Mouse (Mus musculus) lung, embryonic 14.5 days (tissue): ENCODE results near the gene Lonrf3. TPM values are rescaled to one million over a fixed set of nuclear protein-coding genes. Genes with fewer than 3 reads are reported as not detected.

Experiments
- ATAC-seq: fragments of 200-750 bp; cut with Nextera tagmentation; 2 replicates; pipeline ENCODE4 v1.8.0; 2017; ENCODE audit warnings: mild to moderate bottlenecking, moderate TSS enrichment, moderate library complexity; ENCODE audit not compliant: insufficient read depth
- DNase-seq: peaks from one replicate; pipeline ENCODE4 v3.0.0-alpha.2; 2015
- H3K27ac ChIP-seq: fragments of 300-500 bp; sonication (generic); 2 replicates; pipeline ENCODE4 v1.5.1; 2014; ENCODE audit warnings: low read depth, mild to moderate bottlenecking, moderate library complexity
- H3K27me3 ChIP-seq: fragments of 300-500 bp; sonication (generic); 2 replicates; pipeline ENCODE4 v1.6.1; 2014; ENCODE audit warnings: low read length, control low read depth; ENCODE audit not compliant: insufficient read depth
- H3K36me3 ChIP-seq: fragments of 300-500 bp; sonication (generic); 2 replicates; pipeline ENCODE4 v1.6.1; 2014; ENCODE audit warnings: control low read depth; ENCODE audit not compliant: insufficient read depth
- H3K4me1 ChIP-seq: fragments of 300-500 bp; sonication (generic); 2 replicates; pipeline ENCODE4 v1.6.1; 2014; ENCODE audit warnings: antibody characterized with exemption, control low read depth; ENCODE audit not compliant: insufficient read depth
- H3K4me2 ChIP-seq: fragments of 300-500 bp; sonication (generic); 2 replicates; pipeline ENCODE4 v1.6.1; 2014; ENCODE audit warnings: mild to moderate bottlenecking
- H3K4me3 ChIP-seq: fragments of 300-500 bp; sonication (generic); 2 replicates; pipeline ENCODE4 v1.5.1; 2014; ENCODE audit warnings: low read depth, low read length
- H3K9ac ChIP-seq: fragments of 300-500 bp; sonication (generic); 2 replicates; pipeline ENCODE4 v1.6.1; 2014
- H3K9me3 ChIP-seq: fragments of 300-500 bp; sonication (generic); 2 replicates; pipeline ENCODE4 v1.6.1; 2016; ENCODE audit warnings: low read depth, low read length, control low read depth
- CTCF ChIP-seq: IDR thresholded peaks from 2 replicates; pipeline ENCODE4 v1.5.1; 2016; ENCODE audit warnings: antibody characterized with exemption, low read depth
- WGBS: fragments of 180-500 bp; shearing (Covaris S2); extraction: QIAGEN DNeasy Blood & Tissue Kit; methylation state at CpG from one replicate; pipeline ENCODE4 v1.1.7; 2014; 5-methylcytosine and 5-hydroxymethylcytosine counted together
- microRNA-seq: library from miRNA; unstranded; fragments of <30 nt; microRNA quantifications from one replicate; pipeline ENCODE4, GENCODE M21; 2016; ENCODE audit warnings: borderline number of aligned reads
- polyA plus RNA-seq: library from polyadenylated mRNA; unstranded; fragments of >200 nt; fragmentation: Nextera tagmentation; extraction: Ambion mirVana; gene quantifications from 2 replicates; pipeline ENCODE4 v1.2.1, GENCODE M21; 2014

Lonrf3 gene
- polyA plus RNA-seq, 1 experiment from 2014 or later, result 0.71 TPM

DNA sequence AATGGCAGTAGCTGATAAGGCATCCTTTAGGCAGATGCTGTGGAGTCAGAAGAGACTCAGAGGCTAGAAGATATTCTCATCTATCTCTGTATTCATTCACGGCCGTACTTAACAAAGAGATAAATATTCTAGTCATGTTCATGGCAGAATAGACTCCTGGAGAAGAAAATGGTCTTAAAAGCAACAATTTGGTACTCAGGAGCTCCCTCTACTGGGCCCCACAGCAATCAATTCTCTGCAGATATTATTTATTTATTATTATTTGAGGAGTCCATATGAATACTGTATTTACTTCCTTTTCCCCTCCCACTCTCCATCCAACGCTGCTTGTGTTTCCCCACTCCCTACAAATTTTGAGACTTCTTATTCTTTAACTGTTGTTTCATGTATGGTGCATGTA, 24.3 kb downstream of the Lonrf3 start:
- Histone ChIP-seq H3K9me3 (no peaks in the 10 kb centered on the region), H3K4me1 (no peaks in the 10 kb centered on the region), H3K9ac (no peak overlapping the region), H3K4me3 (no peak overlapping the region), H3K4me2 (no peak overlapping the region), H3K36me3 (no peaks in the 10 kb centered on the region), H3K27ac (no peak overlapping the region), H3K27me3 (no peaks in the 10 kb centered on the region)
- WGBS, result 41% methylated on average over 3 of the region's 3 CpGs
- TF ChIP-seq CTCF, result no peak
- peak; percentile 52 for DNase-seq
- ATAC-seq, result no peak

DNA sequence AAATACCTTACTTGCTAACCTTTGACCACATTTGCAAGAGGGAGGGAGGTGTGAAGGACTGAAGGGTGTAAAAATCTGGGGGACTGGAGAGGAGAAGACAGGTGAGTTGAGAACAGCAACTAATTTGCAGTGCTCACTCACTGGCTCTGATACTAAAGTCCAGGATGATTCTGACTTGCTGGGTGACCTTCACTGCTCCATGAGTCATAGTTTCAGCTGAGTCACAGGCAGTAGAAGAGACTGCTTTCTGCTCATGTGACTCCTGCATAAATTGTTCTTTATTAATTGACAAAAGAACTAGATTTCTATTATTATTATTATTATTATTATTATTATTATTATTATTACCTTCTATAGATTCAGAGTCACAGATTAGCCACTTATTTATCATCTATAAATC, 57.2 kb downstream of the Lonrf3 start:
- Histone ChIP-seq H3K4me1 (no peaks in the 10 kb centered on the region), H3K27me3 (no peaks in the 10 kb centered on the region), H3K9ac (no peak overlapping the region), H3K9me3 (no peaks in the 10 kb centered on the region), H3K4me3 (no peak overlapping the region), H3K27ac (no peak overlapping the region), H3K4me2 (no peak overlapping the region), H3K36me3 (no peaks in the 10 kb centered on the region)
- DNase-seq, result no peak
- ATAC-seq, result no peak
- TF ChIP-seq CTCF, result no peak

DNA sequence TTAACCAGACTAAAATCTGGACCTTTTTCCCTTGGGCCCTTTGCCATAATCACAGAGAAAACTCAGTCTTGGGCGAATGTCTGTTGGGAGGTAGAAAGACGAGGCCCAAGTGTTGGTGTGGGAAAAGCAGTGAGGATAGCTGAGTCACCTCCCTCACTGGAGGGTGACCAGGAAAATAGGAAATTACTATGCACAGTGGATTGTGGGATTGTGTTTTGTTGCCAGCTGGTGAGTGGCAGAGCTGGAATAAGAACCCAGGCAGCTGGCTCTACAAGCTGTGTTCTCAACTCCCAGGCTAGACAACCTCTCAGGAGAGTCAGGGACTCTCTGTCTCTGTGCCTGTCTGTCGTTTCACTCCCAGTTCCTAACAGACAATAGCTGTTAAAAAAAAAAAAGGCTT, 61.8 kb downstream of the Lonrf3 start:
- H3K9me3 ChIP-seq, result no peaks in the 10 kb centered on the region
- H3K9ac ChIP-seq, result no peak overlapping the region
- no peak for TF ChIP-seq CTCF
- H3K27me3 ChIP-seq, result no peaks in the 10 kb centered on the region
- no peak overlapping the region for H3K4me3 ChIP-seq
- H3K27ac ChIP-seq, result no peak overlapping the region
- 41% methylated on average over 3 of the region's 3 CpGs for WGBS
- no peak overlapping the region for H3K4me2 ChIP-seq
- no peak for ATAC-seq
- DNase-seq, result peak; percentile 1
- no peaks in the 10 kb centered on the region for H3K4me1 ChIP-seq
- no peaks in the 10 kb centered on the region for H3K36me3 ChIP-seq

DNA sequence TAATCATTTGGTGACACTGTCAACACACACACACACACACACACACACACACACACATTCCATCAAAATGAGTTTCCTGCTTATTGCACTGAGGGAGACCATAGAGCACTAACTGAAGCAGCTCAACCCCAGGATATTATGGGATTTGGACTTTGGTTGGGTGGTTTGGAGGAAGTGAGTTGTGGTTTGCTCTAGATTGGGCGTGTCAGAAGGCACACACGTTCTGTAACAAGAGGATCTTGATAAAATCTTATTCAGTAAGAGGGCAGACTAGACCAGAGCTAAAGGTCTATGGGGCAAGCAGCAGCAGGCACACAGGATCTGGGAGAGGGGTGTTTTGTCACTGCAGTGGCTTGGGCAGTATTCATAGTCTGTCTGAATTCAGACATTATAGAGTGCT, 62.4 kb downstream of the Lonrf3 start:
- H3K4me3 ChIP-seq, result no peak overlapping the region
- ATAC-seq (no peak), DNase-seq (no peak)
- H3K27me3 ChIP-seq, result no peaks in the 10 kb centered on the region
- no peak overlapping the region for H3K9ac ChIP-seq
- no peaks in the 10 kb centered on the region for H3K9me3 ChIP-seq
- 49% methylated on average over 2 of the region's 2 CpGs for WGBS
- TF ChIP-seq CTCF, result no peak
- no peaks in the 10 kb centered on the region for H3K36me3 ChIP-seq
- no peak overlapping the region for H3K27ac ChIP-seq
- no peaks in the 10 kb centered on the region for H3K4me1 ChIP-seq
- no peak overlapping the region for H3K4me2 ChIP-seq

DNA sequence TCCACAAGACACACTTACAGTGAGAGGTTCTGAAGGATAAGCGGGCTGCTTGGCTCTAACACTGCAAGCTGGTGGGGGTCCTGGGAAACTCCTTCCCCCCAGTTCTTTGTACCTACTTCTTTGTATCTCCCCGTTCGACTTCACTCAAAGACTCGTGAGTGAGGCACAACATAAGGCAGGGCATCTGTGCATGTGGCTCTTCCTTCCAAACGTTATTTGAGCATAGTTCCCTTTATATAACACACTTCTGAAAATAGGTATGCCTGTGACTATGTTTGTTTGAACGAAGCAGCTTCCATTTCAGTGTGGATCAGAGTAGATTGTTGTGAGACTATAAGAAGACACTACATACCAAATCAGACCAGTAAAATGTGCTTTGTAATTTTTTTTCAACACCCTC, 64.5 kb downstream of the Lonrf3 start:
- no peak overlapping the region for H3K4me2 ChIP-seq
- 62% methylated on average over 6 of the region's 6 CpGs for WGBS

DNA sequence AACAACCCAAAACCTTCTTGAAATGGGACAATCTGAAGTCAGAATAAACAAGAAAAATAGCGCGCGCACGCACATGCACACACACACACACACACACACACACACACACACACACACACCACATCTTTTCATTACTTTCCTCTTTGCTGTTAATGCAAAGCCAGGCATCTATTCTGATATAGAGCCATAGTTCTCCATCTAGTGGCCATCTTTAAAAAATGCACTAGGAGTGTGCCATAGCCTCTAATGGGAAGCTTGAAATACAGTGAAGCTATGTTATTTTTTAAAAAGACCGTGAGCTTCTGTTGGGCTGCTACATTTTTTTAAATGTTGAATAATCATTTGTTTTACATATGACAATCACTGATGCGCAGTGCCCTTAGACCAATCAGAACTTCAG, 65.1 kb downstream of the Lonrf3 start:
- WGBS, result 32% methylated on average over 6 of the region's 6 CpGs
- ATAC-seq (no peak), DNase-seq (peak; percentile 55)
- Histone ChIP-seq H3K4me3 (no peak overlapping the region), H3K9me3 (no peaks in the 10 kb centered on the region), H3K27me3 (no peaks in the 10 kb centered on the region), H3K27ac (no peak overlapping the region), H3K9ac (no peak overlapping the region), H3K4me1 (no peaks in the 10 kb centered on the region), H3K4me2 (no peak overlapping the region), H3K36me3 (no peaks in the 10 kb centered on the region)
- TF ChIP-seq CTCF, result peak; percentile 46

More for the DNA sequence above, 64.5 kb downstream of the Lonrf3 start:
- Histone ChIP-seq H3K9ac (no peak overlapping the region), H3K27me3 (no peaks in the 10 kb centered on the region), H3K27ac (no peak overlapping the region), H3K36me3 (no peaks in the 10 kb centered on the region), H3K4me3 (no peak overlapping the region), H3K9me3 (no peaks in the 10 kb centered on the region), H3K4me1 (no peaks in the 10 kb centered on the region)
- DNase-seq, result no peak
- ATAC-seq, result no peak
- TF ChIP-seq CTCF, result no peak

DNA sequence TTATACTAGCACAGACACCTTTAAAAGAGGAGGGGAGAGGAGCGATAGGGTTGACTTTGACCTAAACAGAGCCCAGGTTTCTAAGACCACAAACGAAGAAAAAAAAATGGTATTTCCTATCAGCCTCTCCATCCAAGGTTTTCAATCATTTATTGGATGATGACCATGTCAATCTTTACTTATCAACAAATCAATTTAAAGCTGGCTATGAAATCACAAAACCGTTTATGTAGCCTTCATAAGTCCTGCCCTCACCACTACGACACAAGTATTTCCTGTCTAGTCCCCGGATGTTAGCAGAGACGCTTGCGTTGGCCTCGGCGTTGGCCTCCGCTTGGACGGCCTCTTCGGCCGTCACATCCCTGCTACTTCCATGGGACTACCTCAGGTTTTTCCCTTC, 72.8 kb downstream of the Lonrf3 start, which contains the start of gene Gm6268:
TSS of gene Gm6268 (plus strand) at position 301 of the 400 bp plus-strand sequence.
- 88% methylated on average over 13 of the region's 13 CpGs for WGBS
- Histone ChIP-seq H3K9me3 (no peaks in the 10 kb centered on the region), H3K4me3 (no peak within 1 kb of the TSS), H3K4me2 (no peak within 1 kb of the TSS), H3K36me3 (no peaks in the 10 kb centered on the region), H3K4me1 (no peaks in the 10 kb centered on the region), H3K9ac (no peak within 1 kb of the TSS), H3K27me3 (no peaks in the 10 kb centered on the region), H3K27ac (no peak within 1 kb of the TSS)
- DNase-seq (no peak), ATAC-seq (no peak)
- no peak for TF ChIP-seq CTCF

DNA sequence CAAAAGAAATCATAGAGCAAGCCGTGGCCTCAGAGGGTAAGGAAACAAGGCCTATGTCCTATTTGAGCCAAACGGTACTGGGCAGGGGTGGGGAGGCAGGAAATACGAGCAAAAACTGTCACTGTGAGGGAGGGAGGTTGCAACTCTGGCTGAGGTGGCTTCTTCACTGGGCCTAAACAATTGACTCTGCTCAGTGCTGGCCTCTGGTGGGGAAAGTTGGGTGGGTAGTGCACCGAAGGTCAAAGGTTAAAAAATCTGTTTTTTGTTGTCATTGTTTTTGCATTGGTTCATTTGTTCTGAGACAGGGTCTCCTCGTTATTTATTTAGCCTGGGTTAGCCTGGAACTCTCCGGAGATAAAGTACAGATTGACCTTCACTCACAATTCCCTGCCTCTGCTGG, 74.2 kb downstream of the Lonrf3 start:
- no peak overlapping the region for H3K4me2 ChIP-seq
- no peaks in the 10 kb centered on the region for H3K4me1 ChIP-seq
- WGBS, result 54% methylated on average over 6 of the region's 6 CpGs
- H3K9me3 ChIP-seq, result no peaks in the 10 kb centered on the region
- 0 out of 2 replicates have a peak, but pooled peaks have one; percentile 16 for TF ChIP-seq CTCF
- DNase-seq (no peak), ATAC-seq (no peak)
- no peak overlapping the region for H3K9ac ChIP-seq
- H3K36me3 ChIP-seq, result no peaks in the 10 kb centered on the region
- no peaks in the 10 kb centered on the region for H3K27me3 ChIP-seq
- no peak overlapping the region for H3K4me3 ChIP-seq
- no peak overlapping the region for H3K27ac ChIP-seq

Small RNA genes within 50 kb of the gene (microRNA-seq; reads per million reads assigned to microRNA genes)
- gene Gm44485, result not detected

Other genes with a start within 250 kb of the Lonrf3 start
- gene Il13ra1, start 216.2 kb upstream of the Lonrf3 start, polyA plus RNA-seq, result 30.6 and 35.3 TPM in 2 replicates
- 1.2 and 1.5 TPM in 2 replicates for gene Zcchc12, start 132.4 kb upstream of the Lonrf3 start, polyA plus RNA-seq
- not detected in 2 replicates for gene Gm6268, start 72.9 kb downstream of the Lonrf3 start, polyA plus RNA-seq
- gene Gm14569, start 163.5 kb downstream of the Lonrf3 start, polyA plus RNA-seq, result not detected in 2 replicates